Mouse (Mus musculus) lung, embryonic 15.5 days (tissue): ENCODE measurements around the gene Dvl1. TPM values are rescaled to one million over a fixed set of nuclear protein-coding genes. Genes with fewer than 3 reads are reported as not detected.

Experiments
- ATAC-seq: fragments of 200-750 bp; cut with Nextera tagmentation; 2 replicates; pipeline ENCODE4 v1.8.0; 2017; ENCODE audit warnings: moderate number of reproducible peaks, borderline replicate concordance; ENCODE audit not compliant: low FRiP score, low TSS enrichment; ENCODE audit errors: extremely low read depth
- H3K27ac ChIP-seq: fragments of 300-500 bp; sonication (generic); 2 replicates; pipeline ENCODE4 v1.5.1; 2015; ENCODE audit warnings: moderate library complexity, mild to moderate bottlenecking, inconsistent platforms
- H3K27me3 ChIP-seq: fragments of 300-500 bp; sonication (generic); 2 replicates; pipeline ENCODE4 v1.6.1; 2015; ENCODE audit warnings: inconsistent platforms
- H3K36me3 ChIP-seq: fragments of 300-500 bp; sonication (generic); 2 replicates; pipeline ENCODE4 v1.6.1; 2015; ENCODE audit warnings: inconsistent platforms
- H3K4me1 ChIP-seq: fragments of 300-500 bp; sonication (generic); 2 replicates; pipeline ENCODE4 v1.6.1; 2015; ENCODE audit warnings: inconsistent platforms
- H3K4me2 ChIP-seq: fragments of 300-500 bp; sonication (generic); 2 replicates; pipeline ENCODE4 v1.6.1; 2015; ENCODE audit warnings: inconsistent platforms, mild to moderate bottlenecking, moderate library complexity
- H3K4me3 ChIP-seq: fragments of 300-500 bp; sonication (generic); 2 replicates; pipeline ENCODE4 v1.5.1; 2015; ENCODE audit warnings: mild to moderate bottlenecking, inconsistent platforms
- H3K9ac ChIP-seq: fragments of 300-500 bp; sonication (generic); 2 replicates; pipeline ENCODE4 v1.6.1; 2015; ENCODE audit warnings: inconsistent platforms
- H3K9me3 ChIP-seq: fragments of 300-500 bp; sonication (generic); 2 replicates; pipeline ENCODE4 v1.6.1; 2016; ENCODE audit warnings: inconsistent platforms
- WGBS: fragments of 180-500 bp; shearing (Covaris S2); methylation state at CpG from one replicate; pipeline ENCODE4 v1.1.7; 2015; 5-methylcytosine and 5-hydroxymethylcytosine counted together
- polyA plus RNA-seq: library from polyadenylated mRNA; unstranded; fragments of >200 nt; fragmentation: Nextera tagmentation; extraction: Ambion mirVana; gene quantifications from 2 replicates; pipeline ENCODE4 v1.2.1, GENCODE M21; 2015

Dvl1 gene
- polyA plus RNA-seq, 1 experiment from 2014 or later = 14.0 TPM

- H3K4me2 ChIP-seq = peak overlapping the region; percentile 86
- peak; percentile 14 for ATAC-seq
These were observed 6.2 kb upstream of the Dvl1 start for GRCm38 (mm10) chr4:155841003-155841454.

GRCm38 (mm10) chr4:155841651-155842270, 5.4 kb upstream of the Dvl1 start:
- Histone ChIP-seq H3K4me1 (peaks cover 52% of the 10 kb centered on the region), H3K36me3 (peaks cover 12% of the 10 kb centered on the region), H3K9me3 (no peaks in the 10 kb centered on the region), H3K4me3 (peak overlapping the region; percentile 60), H3K4me2 (peak overlapping the region; percentile 86), H3K27ac (no peak overlapping the region), H3K9ac (no peak overlapping the region), H3K27me3 (no peaks in the 10 kb centered on the region)
- 38% methylated on average over 38 of the region's 38 CpGs for WGBS
- no peak for ATAC-seq

More at GRCm38 (mm10) chr4:155841003-155841454, 6.2 kb upstream of the Dvl1 start:
- H3K27ac ChIP-seq = peak overlapping the region; percentile 95; the same call in 1 of the 2 replicates
- 1% methylated on average over 32 of the region's 32 CpGs for WGBS
- H3K9me3 ChIP-seq = no peaks in the 10 kb centered on the region
- H3K4me1 ChIP-seq = peaks cover 47% of the 10 kb centered on the region
- peak overlapping the region; percentile 60 for H3K4me3 ChIP-seq
- H3K9ac ChIP-seq = peak overlapping the region; percentile 65
- peaks cover 12% of the 10 kb centered on the region for H3K36me3 ChIP-seq
- no peaks in the 10 kb centered on the region for H3K27me3 ChIP-seq

GRCm38 (mm10) chr4:155843231-155843630, 4.0 kb upstream of the Dvl1 start:
- Histone ChIP-seq H3K36me3 (peaks cover 12% of the 10 kb centered on the region), H3K27ac (no peak overlapping the region), H3K9ac (no peak overlapping the region), H3K4me2 (no peak overlapping the region), H3K27me3 (no peaks in the 10 kb centered on the region), H3K4me3 (no peak overlapping the region), H3K9me3 (no peaks in the 10 kb centered on the region), H3K4me1 (peaks cover 44% of the 10 kb centered on the region)
- ATAC-seq = no peak
- WGBS = 94% methylated on average over 5 of the region's 5 CpGs

- H3K27ac ChIP-seq = peak overlapping the region; percentile 75
- H3K27me3 ChIP-seq = no peaks in the 10 kb centered on the region
- peak overlapping the region; percentile 93 for H3K4me3 ChIP-seq
- peaks cover 32% of the 10 kb centered on the region for H3K4me1 ChIP-seq
- ATAC-seq = peak; percentile 74
- under 1% methylated on average over 62 of the region's 69 CpGs for WGBS
- peak overlapping the region; percentile 83 for H3K9ac ChIP-seq
- H3K4me2 ChIP-seq = peak overlapping the region; percentile 96
- H3K36me3 ChIP-seq = peaks cover 6% of the 10 kb centered on the region
- no peaks in the 10 kb centered on the region for H3K9me3 ChIP-seq
These were observed 570 bp downstream of the Dvl1 start for GRCm38 (mm10) chr4:155847591-155848352.

GRCm38 (mm10) chr4:155848434-155849095, 1.4 kb downstream of the Dvl1 start:
- Histone ChIP-seq H3K4me2 (peak overlapping the region; percentile 96), H3K36me3 (no peaks in the 10 kb centered on the region), H3K9ac (peak overlapping the region; percentile 83), H3K27me3 (no peaks in the 10 kb centered on the region), H3K4me3 (peak overlapping the region; percentile 93), H3K27ac (no peak overlapping the region), H3K9me3 (no peaks in the 10 kb centered on the region), H3K4me1 (peaks cover 32% of the 10 kb centered on the region)
- ATAC-seq = no peak
- 57% methylated on average over 7 of the region's 7 CpGs for WGBS

GRCm38 (mm10) chr4:155849391-155849790, 2.2 kb downstream of the Dvl1 start:
- H3K9me3 ChIP-seq = no peaks in the 10 kb centered on the region
- peaks cover 32% of the 10 kb centered on the region for H3K4me1 ChIP-seq
- H3K4me3 ChIP-seq = no peak overlapping the region
- H3K36me3 ChIP-seq = peaks cover 5% of the 10 kb centered on the region; the same call in 1 of the 2 replicates
- WGBS = 67% methylated on average over 2 of the region's 2 CpGs
- no peaks in the 10 kb centered on the region for H3K27me3 ChIP-seq
- H3K9ac ChIP-seq = no peak overlapping the region
- H3K27ac ChIP-seq = no peak overlapping the region
- H3K4me2 ChIP-seq = no peak overlapping the region
- ATAC-seq = no peak

GRCm38 (mm10) chr4:155849792-155850451, 2.7 kb downstream of the Dvl1 start:
- H3K4me1 ChIP-seq = peaks cover 32% of the 10 kb centered on the region
- no peak overlapping the region for H3K27ac ChIP-seq
- WGBS = 92% methylated on average over 3 of the region's 3 CpGs
- H3K4me2 ChIP-seq = no peak overlapping the region
- H3K4me3 ChIP-seq = no peak overlapping the region
- peaks cover 10% of the 10 kb centered on the region; the same call in 1 of the 2 replicates for H3K36me3 ChIP-seq
- no peaks in the 10 kb centered on the region for H3K9me3 ChIP-seq
- H3K9ac ChIP-seq = no peak overlapping the region
- H3K27me3 ChIP-seq = no peaks in the 10 kb centered on the region
- no peak for ATAC-seq

- Histone ChIP-seq H3K4me1 (peaks cover 30% of the 10 kb centered on the region), H3K9ac (no peak overlapping the region), H3K4me2 (no peak overlapping the region), H3K27me3 (no peaks in the 10 kb centered on the region), H3K36me3 (peaks cover 24% of the 10 kb centered on the region), H3K9me3 (no peaks in the 10 kb centered on the region), H3K4me3 (no peak overlapping the region), H3K27ac (no peak overlapping the region)
- no peak for ATAC-seq
- 94% methylated on average over 3 of the region's 3 CpGs for WGBS
These were observed 4.2 kb downstream of the Dvl1 start for GRCm38 (mm10) chr4:155851368-155851767.

GRCm38 (mm10) chr4:155851951-155852411, 4.8 kb downstream of the Dvl1 start:
- Histone ChIP-seq H3K27ac (no peak overlapping the region), H3K9me3 (no peaks in the 10 kb centered on the region), H3K4me3 (no peak overlapping the region), H3K9ac (no peak overlapping the region), H3K36me3 (peaks cover 28% of the 10 kb centered on the region), H3K4me1 (peaks cover 24% of the 10 kb centered on the region), H3K27me3 (no peaks in the 10 kb centered on the region), H3K4me2 (no peak overlapping the region)
- WGBS = 69% methylated on average over 2 of the region's 2 CpGs
- ATAC-seq = no peak

- H3K4me2 ChIP-seq = no peak overlapping the region
- H3K4me3 ChIP-seq = no peak overlapping the region
- no peak for ATAC-seq
- H3K27me3 ChIP-seq = no peaks in the 10 kb centered on the region
- WGBS = 91% methylated on average over 9 of the region's 9 CpGs
- H3K27ac ChIP-seq = no peak overlapping the region
- H3K36me3 ChIP-seq = peaks cover 32% of the 10 kb centered on the region
- H3K4me1 ChIP-seq = peaks cover 18% of the 10 kb centered on the region
- H3K9me3 ChIP-seq = no peaks in the 10 kb centered on the region
- no peak overlapping the region for H3K9ac ChIP-seq
These were observed 6.2 kb downstream of the Dvl1 start for GRCm38 (mm10) chr4:155853421-155853820.

GRCm38 (mm10) chr4:155854991-155855390, 7.8 kb downstream of the Dvl1 start:
- no peak for ATAC-seq
- no peak overlapping the region for H3K4me2 ChIP-seq
- H3K36me3 ChIP-seq = peaks cover 38% of the 10 kb centered on the region
- no peak overlapping the region for H3K9ac ChIP-seq
- WGBS = 94% methylated on average over 12 of the region's 12 CpGs
- no peak overlapping the region for H3K4me3 ChIP-seq
- no peaks in the 10 kb centered on the region for H3K27me3 ChIP-seq
- no peaks in the 10 kb centered on the region for H3K9me3 ChIP-seq
- no peak overlapping the region for H3K27ac ChIP-seq
- 0 out of 2 replicates have a peak, but pooled peaks cover 4% of the 10 kb centered on the region for H3K4me1 ChIP-seq
